ENCODE assay signal across 8 mouse cellular contexts in genomic region chr19:25060375-25060774, GRCm38 (mm10).
DNase-seq lines count a peak whose midpoint lies in the region; ATAC-seq lines count a peak whose summit lies in the region.

No protein-coding gene starts in this region.

- peak overlapping the region; percentile 32; the same call in 1 of the 2 replicates for H3K27ac ChIP-seq in embryonic facial prominence, embryonic 10.5 days (replicated peaks)
- no peak overlapping the region for H3K27ac ChIP-seq in heart, embryonic 13.5 days (replicated peaks)
- peak overlapping the region; percentile 7; the same call in 1 of the 2 replicates for H3K27ac ChIP-seq in kidney, embryonic 15.5 days
- H3K27ac ChIP-seq in stomach, embryonic 14.5 days (ENCODE audit: low read length), result peak overlapping the region; percentile 70
- H3K27ac ChIP-seq in liver, embryonic 11.5 days (ENCODE audit: low read depth, low read length), result no peak overlapping the region
- H3K27ac ChIP-seq in liver, embryonic 12.5 days, result no peak overlapping the region

- no peaks in the 10 kb centered on the region for H3K27me3 ChIP-seq in embryonic facial prominence, embryonic 10.5 days (replicated peaks; ENCODE audit: low read depth, poor library complexity, severe bottlenecking)
- H3K27me3 ChIP-seq in heart, embryonic 13.5 days (replicated peaks), result peaks cover 11% of the 10 kb centered on the region
- peaks cover under 1% of the 10 kb centered on the region; the same call in 1 of the 2 replicates for H3K27me3 ChIP-seq in kidney, embryonic 15.5 days
- no peaks in the 10 kb centered on the region for H3K27me3 ChIP-seq in stomach, embryonic 14.5 days (ENCODE audit: control insufficient read depth, insufficient read depth, low read length)
- no peaks in the 10 kb centered on the region for H3K27me3 ChIP-seq in liver, embryonic 11.5 days (replicated peaks; ENCODE audit: control insufficient read depth, insufficient read depth, low read length)
- no peaks in the 10 kb centered on the region for H3K27me3 ChIP-seq in liver, embryonic 12.5 days (replicated peaks)

- peak; percentile 9 to 19 for DNase-seq in cerebellum, postnatal 14 days
- no peak for DNase-seq in cerebellum, postnatal 36 days
- peak; percentile 23 for DNase-seq in embryonic facial prominence, embryonic 10.5 days (ENCODE audit: low spot score)
- no peak for DNase-seq in liver, embryonic 11.5 days (ENCODE audit: low spot score)

- H3K9me3 ChIP-seq in embryonic facial prominence, embryonic 10.5 days, result no peaks in the 10 kb centered on the region
- H3K9me3 ChIP-seq in heart, embryonic 13.5 days, result no peaks in the 10 kb centered on the region
- H3K9me3 ChIP-seq in kidney, embryonic 15.5 days (replicated peaks), result no peaks in the 10 kb centered on the region
- H3K9me3 ChIP-seq in stomach, embryonic 14.5 days (ENCODE audit: control insufficient read depth, low read depth, low read length), result no peaks in the 10 kb centered on the region
- no peaks in the 10 kb centered on the region for H3K9me3 ChIP-seq in liver, embryonic 11.5 days (ENCODE audit: control insufficient read depth, low read length)
- H3K9me3 ChIP-seq in liver, embryonic 12.5 days (replicated peaks), result no peaks in the 10 kb centered on the region

- H3K9ac ChIP-seq in heart, embryonic 13.5 days, result peak overlapping the region; percentile 41; the same call in 1 of the 2 replicates
- H3K9ac ChIP-seq in kidney, embryonic 15.5 days, result no peak overlapping the region; the same call in 1 of the 2 replicates
- no peak overlapping the region for H3K9ac ChIP-seq in stomach, embryonic 14.5 days (replicated peaks; ENCODE audit: low read depth, low read length)
- no peak overlapping the region for H3K9ac ChIP-seq in liver, embryonic 11.5 days (ENCODE audit: low read depth, low read length)
- no peak overlapping the region for H3K9ac ChIP-seq in liver, embryonic 12.5 days

- peak overlapping the region; percentile 31 for H3K4me3 ChIP-seq in embryonic facial prominence, embryonic 10.5 days
- peak overlapping the region; percentile 19 for H3K4me3 ChIP-seq in heart, embryonic 13.5 days
- H3K4me3 ChIP-seq in kidney, embryonic 15.5 days (replicated peaks), result peak overlapping the region; percentile 17
- no peak overlapping the region for H3K4me3 ChIP-seq in stomach, embryonic 14.5 days (ENCODE audit: low read depth, low read length)
- H3K4me3 ChIP-seq in liver, embryonic 11.5 days (ENCODE audit: low read depth, low read length), result no peak overlapping the region
- no peak overlapping the region for H3K4me3 ChIP-seq in liver, embryonic 12.5 days

- ATAC-seq in heart, embryonic 13.5 days (ENCODE audit: extremely low read depth, insufficient number of reproducible peaks, low FRiP score, low TSS enrichment), result no peak
- ATAC-seq in kidney, embryonic 15.5 days (replicated peaks; ENCODE audit: low FRiP score), result peak; percentile 83
- 0 out of 2 replicates have a peak, but pooled peaks have one; percentile 56 for ATAC-seq in stomach, embryonic 14.5 days (ENCODE audit: insufficient number of reproducible peaks, insufficient read depth, low FRiP score, low read depth)
- no peak for ATAC-seq in liver, embryonic 11.5 days (replicated peaks; ENCODE audit: low FRiP score)
- no peak for ATAC-seq in liver, embryonic 12.5 days

- H3K4me1 ChIP-seq in embryonic facial prominence, embryonic 10.5 days, result peaks cover 17% of the 10 kb centered on the region
- peaks cover 33% of the 10 kb centered on the region for H3K4me1 ChIP-seq in heart, embryonic 13.5 days
- H3K4me1 ChIP-seq in kidney, embryonic 15.5 days, result peaks cover 17% of the 10 kb centered on the region
- H3K4me1 ChIP-seq in stomach, embryonic 14.5 days (ENCODE audit: control insufficient read depth, insufficient read depth, low read length), result 0 out of 2 replicates have a peak, but pooled peaks cover 6% of the 10 kb centered on the region
- H3K4me1 ChIP-seq in liver, embryonic 11.5 days (replicated peaks; ENCODE audit: control insufficient read depth, insufficient read depth, low read length), result no peaks in the 10 kb centered on the region
- H3K4me1 ChIP-seq in liver, embryonic 12.5 days, result peaks cover 7% of the 10 kb centered on the region

- WGBS in embryonic facial prominence, embryonic 10.5 days, result 21% methylated on average over 9 of the region's 9 CpGs
- whole genome bisulfite sequencing in heart, embryonic 13.5 days, result 36% methylated on average over 9 of the region's 9 CpGs
- WGBS in kidney, embryonic 15.5 days, result 12% methylated on average over 9 of the region's 9 CpGs
- WGBS in stomach, embryonic 14.5 days, result 20% methylated on average over 9 of the region's 9 CpGs
- WGBS in liver, embryonic 11.5 days, result 66% methylated on average over 9 of the region's 9 CpGs
- 62% methylated on average over 9 of the region's 9 CpGs for WGBS in liver, embryonic 12.5 days (ENCODE audit: insufficient replicate concordance)

- H3K4me2 ChIP-seq in heart, embryonic 13.5 days, result peak overlapping the region; percentile 55
- peak overlapping the region; percentile 52 for H3K4me2 ChIP-seq in kidney, embryonic 15.5 days
- H3K4me2 ChIP-seq in stomach, embryonic 14.5 days (replicated peaks; ENCODE audit: low read depth, low read length), result peak overlapping the region; percentile 15
- H3K4me2 ChIP-seq in liver, embryonic 11.5 days, result no peak overlapping the region
- H3K4me2 ChIP-seq in liver, embryonic 12.5 days, result no peak overlapping the region

- H3K36me3 ChIP-seq in embryonic facial prominence, embryonic 10.5 days (replicated peaks), result no peaks in the 10 kb centered on the region
- no peaks in the 10 kb centered on the region for H3K36me3 ChIP-seq in heart, embryonic 13.5 days
- H3K36me3 ChIP-seq in kidney, embryonic 15.5 days, result no peaks in the 10 kb centered on the region
- H3K36me3 ChIP-seq in stomach, embryonic 14.5 days (ENCODE audit: control insufficient read depth, insufficient read depth, low read length), result no peaks in the 10 kb centered on the region
- H3K36me3 ChIP-seq in liver, embryonic 11.5 days (ENCODE audit: control insufficient read depth, insufficient read depth, low read length), result no peaks in the 10 kb centered on the region
- H3K36me3 ChIP-seq in liver, embryonic 12.5 days, result peaks cover 6% of the 10 kb centered on the region

Comparison
In these comparisons a context has a peak if more than half of its experiments do, and no peak if none do; other contexts are left out.
1. DNase-seq: peak in cerebellum, postnatal 14 days (2 of 2) and embryonic facial prominence, embryonic 10.5 days (single experiment); none in cerebellum, postnatal 36 days (0 of 2) and liver, embryonic 11.5 days (single experiment).
2. H3K27ac ChIP-seq: peak in embryonic facial prominence, embryonic 10.5 days (single experiment), kidney, embryonic 15.5 days (single experiment) and stomach, embryonic 14.5 days (single experiment); none in heart, embryonic 13.5 days (single experiment), liver, embryonic 11.5 days (single experiment) and liver, embryonic 12.5 days (single experiment).
3. H3K4me3 ChIP-seq: peak in embryonic facial prominence, embryonic 10.5 days (single experiment), heart, embryonic 13.5 days (single experiment) and kidney, embryonic 15.5 days (single experiment); none in stomach, embryonic 14.5 days (single experiment), liver, embryonic 11.5 days (single experiment) and liver, embryonic 12.5 days (single experiment).
4. ATAC-seq: peak in kidney, embryonic 15.5 days (single experiment) and stomach, embryonic 14.5 days (single experiment); none in heart, embryonic 13.5 days (single experiment), liver, embryonic 11.5 days (single experiment) and liver, embryonic 12.5 days (single experiment).
5. H3K4me2 ChIP-seq: peak in heart, embryonic 13.5 days (single experiment), kidney, embryonic 15.5 days (single experiment) and stomach, embryonic 14.5 days (single experiment); none in liver, embryonic 11.5 days (single experiment) and liver, embryonic 12.5 days (single experiment).